Mouse (Mus musculus) hindbrain, embryonic 13.5 days (tissue): ENCODE data around the gene Hspb9. TPM values are rescaled to one million over a fixed set of nuclear protein-coding genes. Genes with fewer than 3 reads are reported as not detected.

ENCODE experiments used
- ATAC-seq: fragments of 200-750 bp; cut with Nextera tagmentation; 2 replicates; pipeline ENCODE4 v1.8.0; 2017; ENCODE audit warnings: moderate TSS enrichment; ENCODE audit not compliant: low FRiP score
- H3K27ac ChIP-seq: fragments of 300-500 bp; sonication (generic); 2 replicates; pipeline ENCODE4 v1.5.1; 2015; ENCODE audit warnings: inconsistent platforms, mild to moderate bottlenecking, moderate library complexity
- H3K27me3 ChIP-seq: fragments of 300-500 bp; sonication (generic); 2 replicates; pipeline ENCODE4 v1.6.1; 2015; ENCODE audit warnings: mild to moderate bottlenecking, inconsistent platforms
- H3K36me3 ChIP-seq: fragments of 300-500 bp; sonication (generic); 2 replicates; pipeline ENCODE4 v1.6.1; 2015; ENCODE audit warnings: mild to moderate bottlenecking, inconsistent platforms
- H3K4me1 ChIP-seq: fragments of 300-500 bp; sonication (generic); replicated peaks from 2 replicates; pipeline ENCODE4 v1.6.1; 2015; ENCODE audit warnings: inconsistent platforms
- H3K4me2 ChIP-seq: fragments of 300-500 bp; sonication (generic); 2 replicates; pipeline ENCODE4 v1.6.1; 2015; ENCODE audit warnings: inconsistent platforms, mild to moderate bottlenecking, moderate library complexity
- H3K4me3 ChIP-seq: fragments of 300-500 bp; sonication (generic); 2 replicates; pipeline ENCODE4 v1.5.1; 2015; ENCODE audit warnings: mild to moderate bottlenecking, inconsistent platforms
- H3K9ac ChIP-seq: fragments of 300-500 bp; sonication (generic); 2 replicates; pipeline ENCODE4 v1.6.1; 2015; ENCODE audit warnings: mild to moderate bottlenecking, inconsistent platforms
- H3K9me3 ChIP-seq: fragments of 300-500 bp; sonication (generic); 2 replicates; pipeline ENCODE4 v1.6.1; 2016; ENCODE audit warnings: inconsistent platforms
- WGBS: fragments of 180-500 bp; shearing (Covaris S2); methylation state at CpG from one replicate; pipeline ENCODE4 v1.1.7; 2015; 5-methylcytosine and 5-hydroxymethylcytosine counted together
- polyA plus RNA-seq: library from polyadenylated mRNA; unstranded; fragments of >200 nt; fragmentation: Nextera tagmentation; extraction: Ambion mirVana; gene quantifications from 2 replicates; pipeline ENCODE4 v1.2.1, GENCODE M21; 2015

Hspb9 gene
- polyA plus RNA-seq, 1 experiment from 2014 or later = not detected

GRCm38 (mm10) chr11:100710977-100711376 is 2.7 kb upstream of the Hspb9 start:
- H3K4me3 ChIP-seq = peak overlapping the region; percentile 98; the same call in 1 of the 2 replicates
- H3K36me3 ChIP-seq = peaks cover 59% of the 10 kb centered on the region

GRCm38 (mm10) chr11:100711783-100712615 is 1.7 kb upstream of the Hspb9 start, which contains the start of gene Kat2a:
Gene Kat2a (minus strand): TSS chr11:100712465.
- H3K4me2 ChIP-seq = peak within 1 kb of the TSS; percentile 67
- peak within 1 kb of the TSS; percentile 86 for H3K27ac ChIP-seq
- peak; percentile 89 for ATAC-seq
- peak within 1 kb of the TSS; percentile 98 for H3K4me3 ChIP-seq
- H3K4me1 ChIP-seq = peaks cover 32% of the 10 kb centered on the region
- peak within 1 kb of the TSS; percentile 95 for H3K9ac ChIP-seq
- WGBS = 2% methylated on average over 42 of the region's 48 CpGs
- no peaks in the 10 kb centered on the region for H3K9me3 ChIP-seq
- H3K36me3 ChIP-seq = peaks cover 59% of the 10 kb centered on the region
- no peaks in the 10 kb centered on the region for H3K27me3 ChIP-seq

More at GRCm38 (mm10) chr11:100710977-100711376, 2.7 kb upstream of the Hspb9 start:
- H3K4me2 ChIP-seq = peak overlapping the region; percentile 67; the same call in 1 of the 2 replicates
- no peak overlapping the region for H3K27ac ChIP-seq
- no peaks in the 10 kb centered on the region for H3K9me3 ChIP-seq
- peaks cover 32% of the 10 kb centered on the region for H3K4me1 ChIP-seq
- ATAC-seq = no peak
- H3K27me3 ChIP-seq = no peaks in the 10 kb centered on the region
- H3K9ac ChIP-seq = peak overlapping the region; percentile 95; the same call in 1 of the 2 replicates
- WGBS = 89% methylated on average over 4 of the region's 4 CpGs

- no peak for ATAC-seq
- no peak overlapping the region; the same call in 1 of the 2 replicates for H3K4me2 ChIP-seq
- peaks cover 32% of the 10 kb centered on the region for H3K4me1 ChIP-seq
- 55% methylated on average over 4 of the region's 4 CpGs for WGBS
- no peaks in the 10 kb centered on the region for H3K27me3 ChIP-seq
- H3K4me3 ChIP-seq = peak overlapping the region; percentile 17; the same call in 1 of the 2 replicates
- no peak overlapping the region for H3K27ac ChIP-seq
- H3K9me3 ChIP-seq = no peaks in the 10 kb centered on the region
- peaks cover 58% of the 10 kb centered on the region for H3K36me3 ChIP-seq
- H3K9ac ChIP-seq = peak overlapping the region; percentile 67; the same call in 1 of the 2 replicates
Measured at GRCm38 (mm10) chr11:100713174-100713573, 476 bp upstream of the Hspb9 start.

DNA sequence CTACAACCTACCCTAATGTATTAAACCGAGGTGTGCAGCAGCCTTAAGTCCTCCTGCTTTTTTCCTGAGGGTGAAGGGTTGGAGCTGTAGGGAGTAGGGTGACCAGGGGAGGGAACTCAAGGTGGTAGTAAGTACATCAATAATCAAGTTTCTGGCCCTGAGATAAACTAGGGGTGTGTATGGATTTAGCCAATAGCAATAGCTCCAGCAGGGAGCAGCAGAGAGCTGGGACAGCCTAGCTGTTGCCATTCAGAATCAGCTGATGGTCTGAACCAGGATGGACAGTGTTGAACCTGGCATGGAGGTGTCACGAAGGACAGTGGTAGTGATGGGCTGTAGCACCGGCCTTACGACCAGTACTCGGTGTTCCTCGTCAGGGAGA is 875 bp downstream of the Hspb9 start:
- peak overlapping the region; percentile 67; the same call in 1 of the 2 replicates for H3K9ac ChIP-seq
- H3K27me3 ChIP-seq = no peaks in the 10 kb centered on the region

DNA sequence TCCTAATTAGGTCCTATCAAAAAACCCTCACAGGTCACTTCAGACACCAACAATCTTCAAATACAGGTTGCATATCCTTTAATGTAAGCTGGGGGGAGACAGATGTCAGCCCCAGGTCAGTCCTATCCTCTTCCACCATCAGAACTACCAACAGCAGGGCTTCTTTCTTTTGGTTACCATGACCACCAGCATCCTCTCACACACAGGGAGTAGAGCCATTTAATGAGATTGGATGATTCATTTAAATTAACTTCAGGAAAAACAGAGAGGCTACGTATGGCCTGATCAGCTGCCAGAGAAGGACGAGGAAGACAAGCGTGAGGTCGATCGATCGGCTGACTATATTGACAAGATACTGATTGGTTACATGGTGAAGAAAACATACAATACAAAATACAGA is 1.3 kb downstream of the Hspb9 start:
- peaks cover 58% of the 10 kb centered on the region for H3K36me3 ChIP-seq
- 72% methylated on average over 6 of the region's 6 CpGs for WGBS
- no peak overlapping the region for H3K27ac ChIP-seq
- no peak overlapping the region for H3K4me2 ChIP-seq
- H3K4me1 ChIP-seq = peaks cover 36% of the 10 kb centered on the region
- H3K9me3 ChIP-seq = no peaks in the 10 kb centered on the region
- no peak overlapping the region for H3K4me3 ChIP-seq
- no peak overlapping the region for H3K9ac ChIP-seq
- ATAC-seq = no peak
- H3K27me3 ChIP-seq = no peaks in the 10 kb centered on the region

More for the DNA sequence above, 875 bp downstream of the Hspb9 start:
- Histone ChIP-seq H3K4me2 (no peak overlapping the region; the same call in 1 of the 2 replicates), H3K27ac (no peak overlapping the region), H3K4me3 (no peak overlapping the region), H3K4me1 (peaks cover 32% of the 10 kb centered on the region), H3K9me3 (no peaks in the 10 kb centered on the region), H3K36me3 (peaks cover 58% of the 10 kb centered on the region)
- ATAC-seq = 0 out of 2 replicates have a peak, but pooled peaks have one; percentile 10
- 50% methylated on average over 6 of the region's 6 CpGs for WGBS

- no peaks in the 10 kb centered on the region for H3K27me3 ChIP-seq
- no peaks in the 10 kb centered on the region for H3K9me3 ChIP-seq
- WGBS = 82% methylated on average over 3 of the region's 3 CpGs
- ATAC-seq = no peak
- H3K4me2 ChIP-seq = no peak overlapping the region
- H3K4me3 ChIP-seq = no peak overlapping the region
- H3K27ac ChIP-seq = no peak overlapping the region
- H3K4me1 ChIP-seq = peaks cover 39% of the 10 kb centered on the region
- H3K9ac ChIP-seq = peak overlapping the region; percentile 49
- peaks cover 51% of the 10 kb centered on the region for H3K36me3 ChIP-seq
Measured at GRCm38 (mm10) chr11:100716649-100717048, 3.0 kb downstream of the Hspb9 start.

DNA sequence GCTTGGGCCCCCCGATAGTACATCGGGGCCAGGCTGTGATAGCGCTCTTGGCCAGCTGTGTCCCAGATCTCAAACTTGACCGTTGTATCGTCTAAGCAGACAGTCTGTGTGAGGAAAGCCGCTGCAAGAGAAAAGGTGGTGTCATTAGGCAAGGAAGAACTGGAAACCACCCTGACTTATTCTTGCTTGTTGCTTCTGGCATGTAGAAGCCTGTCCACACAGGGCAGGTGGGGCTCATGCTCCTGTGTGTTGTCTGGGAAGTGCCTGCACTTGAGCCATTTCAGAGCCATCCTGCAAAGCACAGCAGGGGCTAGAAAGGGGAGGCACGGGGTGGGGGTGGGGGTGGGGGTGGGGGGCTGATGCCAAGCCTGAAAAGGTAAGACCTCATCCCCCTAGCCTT is 4.8 kb downstream of the Hspb9 start:
- H3K36me3 ChIP-seq = peaks cover 51% of the 10 kb centered on the region
- no peak overlapping the region for H3K4me3 ChIP-seq
- no peaks in the 10 kb centered on the region for H3K27me3 ChIP-seq
- H3K9ac ChIP-seq = no peak overlapping the region
- ATAC-seq = no peak
- no peaks in the 10 kb centered on the region for H3K9me3 ChIP-seq
- H3K4me1 ChIP-seq = peaks cover 42% of the 10 kb centered on the region
- H3K27ac ChIP-seq = no peak overlapping the region
- WGBS = 95% methylated on average over 7 of the region's 7 CpGs
- H3K4me2 ChIP-seq = no peak overlapping the region

DNA sequence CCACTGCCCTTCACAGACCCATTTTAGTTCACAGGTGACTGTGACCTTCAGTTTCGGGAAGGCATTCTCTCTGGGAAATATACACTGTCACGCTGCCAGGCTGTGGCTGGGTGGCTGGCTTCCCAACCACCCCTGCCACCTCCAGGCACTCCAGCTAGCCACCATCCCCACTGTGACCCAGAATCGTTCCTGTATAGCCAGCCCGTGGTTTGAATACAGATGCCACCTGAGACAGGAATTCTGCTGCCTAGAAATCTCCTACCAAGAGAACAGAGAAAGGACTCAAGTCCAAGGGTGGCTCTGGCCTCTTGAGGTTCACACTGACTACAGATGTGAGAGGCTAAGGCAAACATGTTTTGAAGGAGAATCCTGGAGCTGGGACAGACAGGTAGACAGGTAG is 5.2 kb downstream of the Hspb9 start:
- Histone ChIP-seq H3K27ac (no peak overlapping the region), H3K9me3 (no peaks in the 10 kb centered on the region), H3K4me1 (peaks cover 38% of the 10 kb centered on the region), H3K4me3 (no peak overlapping the region), H3K9ac (no peak overlapping the region), H3K27me3 (no peaks in the 10 kb centered on the region), H3K36me3 (peaks cover 51% of the 10 kb centered on the region), H3K4me2 (no peak overlapping the region)
- ATAC-seq = no peak
- 84% methylated on average over 4 of the region's 4 CpGs for WGBS

- 83% methylated on average over 3 of the region's 3 CpGs for WGBS
- ATAC-seq = no peak
- Histone ChIP-seq H3K36me3 (peaks cover 51% of the 10 kb centered on the region), H3K9ac (no peak overlapping the region), H3K9me3 (no peaks in the 10 kb centered on the region), H3K27ac (peak overlapping the region; percentile 67; the same call in 1 of the 2 replicates), H3K4me1 (peaks cover 33% of the 10 kb centered on the region), H3K27me3 (no peaks in the 10 kb centered on the region), H3K4me2 (no peak overlapping the region), H3K4me3 (no peak overlapping the region)
Measured at GRCm38 (mm10) chr11:100719312-100719711, 5.7 kb downstream of the Hspb9 start.

- no peak for ATAC-seq
Measured at GRCm38 (mm10) chr11:100719893-100720292, 6.2 kb downstream of the Hspb9 start.

DNA sequence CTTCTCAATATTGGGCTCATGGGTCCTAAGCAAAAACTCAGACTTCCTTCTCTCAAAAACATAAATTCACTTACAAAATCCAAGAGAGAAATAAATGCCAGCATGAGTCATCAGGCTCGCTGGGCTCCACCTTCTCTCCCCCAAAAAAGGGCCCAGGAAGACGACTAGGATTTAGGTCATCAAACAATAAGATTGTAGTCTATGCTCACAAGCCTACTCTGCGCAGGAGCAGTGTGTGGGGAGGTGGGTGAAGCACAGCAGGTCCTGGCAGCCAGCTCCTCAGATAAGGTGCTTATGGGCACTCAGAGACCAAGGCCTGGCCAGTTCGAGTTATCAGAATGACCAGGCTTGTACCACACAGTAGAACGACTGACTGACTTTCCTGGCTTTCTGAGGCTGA is 6.7 kb downstream of the Hspb9 start:
- H3K27me3 ChIP-seq = no peaks in the 10 kb centered on the region
- H3K9ac ChIP-seq = peak overlapping the region; percentile 19; the same call in 1 of the 2 replicates
- peak overlapping the region; percentile 67 for H3K27ac ChIP-seq

More at GRCm38 (mm10) chr11:100719893-100720292, 6.2 kb downstream of the Hspb9 start:
- peak overlapping the region; percentile 67; the same call in 1 of the 2 replicates for H3K27ac ChIP-seq
- peaks cover 50% of the 10 kb centered on the region for H3K36me3 ChIP-seq
- H3K4me2 ChIP-seq = no peak overlapping the region
- no peak overlapping the region for H3K9ac ChIP-seq
- H3K27me3 ChIP-seq = no peaks in the 10 kb centered on the region
- WGBS = 89% methylated on average over 11 of the region's 11 CpGs
- H3K9me3 ChIP-seq = no peaks in the 10 kb centered on the region
- peaks cover 30% of the 10 kb centered on the region for H3K4me1 ChIP-seq
- no peak overlapping the region for H3K4me3 ChIP-seq

GRCm38 (mm10) chr11:100721254-100721653 is 7.6 kb downstream of the Hspb9 start:
- WGBS = 75% methylated on average over 4 of the region's 4 CpGs
- H3K36me3 ChIP-seq = peaks cover 36% of the 10 kb centered on the region
- no peak overlapping the region for H3K4me3 ChIP-seq
- no peaks in the 10 kb centered on the region for H3K27me3 ChIP-seq
- H3K9ac ChIP-seq = no peak overlapping the region
- ATAC-seq = no peak
- no peaks in the 10 kb centered on the region for H3K9me3 ChIP-seq
- peak overlapping the region; percentile 67; the same call in 1 of the 2 replicates for H3K27ac ChIP-seq
- no peak overlapping the region for H3K4me2 ChIP-seq
- H3K4me1 ChIP-seq = peaks cover 28% of the 10 kb centered on the region

More for the DNA sequence above, 6.7 kb downstream of the Hspb9 start:
- Histone ChIP-seq H3K9me3 (no peaks in the 10 kb centered on the region), H3K4me1 (peaks cover 28% of the 10 kb centered on the region), H3K4me2 (no peak overlapping the region), H3K4me3 (no peak overlapping the region), H3K36me3 (peaks cover 45% of the 10 kb centered on the region)
- ATAC-seq = no peak
- WGBS = 79% methylated on average over 5 of the region's 5 CpGs
